Mouse (Mus musculus): ENCODE data around the gene Atp2b2. TPM values are rescaled to one million over a fixed set of nuclear protein-coding genes. Genes with fewer than 3 reads are reported as not detected.

Atp2b2 gene
- total and polyA plus RNA-seq, 2 experiments: 1.0 to 1.1 TPM

- TF ChIP-seq POLR2A (IDR thresholded peaks at IDR 0.05; ENCODE audit: extremely low read depth, insufficient read depth, low read length) (no peak), CTCF (IDR thresholded peaks at IDR 0.05; ENCODE audit: low read depth, low read length) (no peak)
- Histone ChIP-seq H3K4me1 (ENCODE audit: control insufficient read depth, insufficient read depth, low read length) (no peaks in the 10 kb centered on the region), H3K79me2 (ENCODE audit: control insufficient read depth, insufficient read depth, low read length) (no peaks in the 10 kb centered on the region), H3K4me3 (ENCODE audit: insufficient read depth, low read depth, low read length) (no peak overlapping the region), H3K27me3 (ENCODE audit: control insufficient read depth, insufficient read depth, low read length) (peaks cover 10% of the 10 kb centered on the region; the same call in 1 of the 2 replicates), H3K36me3 (ENCODE audit: control insufficient read depth, insufficient read depth, low read length) (no peaks in the 10 kb centered on the region), H3K27ac (replicated peaks; ENCODE audit: insufficient read depth, low read depth, low read length) (no peak overlapping the region), H3K9ac (ENCODE audit: low read depth, low read length) (no peak overlapping the region)
- WGBS: 6% methylated on average over 38 of the region's 39 CpGs
- peak; percentile 10 for DNase-seq (ENCODE audit: extremely low read depth, low read depth, low spot score)
Observed at GRCm38 (mm10) chr6:114041097-114041910, 1.1 kb downstream of the Atp2b2 start.

GRCm38 (mm10) chr6:114035704-114036103, 6.7 kb downstream of the Atp2b2 start:
- Histone ChIP-seq H3K9ac (ENCODE audit: low read depth, low read length) (no peak overlapping the region), H3K4me3 (ENCODE audit: insufficient read depth, low read depth, low read length) (no peak overlapping the region), H3K27me3 (ENCODE audit: control insufficient read depth, insufficient read depth, low read length) (no peaks in the 10 kb centered on the region), H3K79me2 (ENCODE audit: control insufficient read depth, insufficient read depth, low read length) (no peaks in the 10 kb centered on the region), H3K36me3 (ENCODE audit: control insufficient read depth, insufficient read depth, low read length) (no peaks in the 10 kb centered on the region), H3K27ac (replicated peaks; ENCODE audit: insufficient read depth, low read depth, low read length) (no peak overlapping the region), H3K4me1 (ENCODE audit: control insufficient read depth, insufficient read depth, low read length) (no peaks in the 10 kb centered on the region)
- 27% methylated on average over 3 of the region's 3 CpGs for WGBS
- no peak for DNase-seq (ENCODE audit: extremely low read depth, low read depth, low spot score)
- no peak for TF ChIP-seq CTCF (IDR thresholded peaks at IDR 0.05; ENCODE audit: low read depth, low read length)
- no peak for TF ChIP-seq POLR2A (IDR thresholded peaks at IDR 0.05; ENCODE audit: extremely low read depth, insufficient read depth, low read length)

- Histone ChIP-seq H3K9ac (ENCODE audit: low read depth, low read length) (no peak overlapping the region), H3K4me3 (ENCODE audit: insufficient read depth, low read depth, low read length) (no peak overlapping the region), H3K4me1 (ENCODE audit: control insufficient read depth, insufficient read depth, low read length) (no peaks in the 10 kb centered on the region), H3K36me3 (ENCODE audit: control insufficient read depth, insufficient read depth, low read length) (no peaks in the 10 kb centered on the region), H3K79me2 (ENCODE audit: control insufficient read depth, insufficient read depth, low read length) (no peaks in the 10 kb centered on the region), H3K27me3 (ENCODE audit: control insufficient read depth, insufficient read depth, low read length) (no peaks in the 10 kb centered on the region), H3K27ac (replicated peaks; ENCODE audit: insufficient read depth, low read depth, low read length) (no peak overlapping the region)
- DNase-seq (ENCODE audit: extremely low read depth, low read depth, low spot score): no peak
- TF ChIP-seq POLR2A (IDR thresholded peaks at IDR 0.05; ENCODE audit: extremely low read depth, insufficient read depth, low read length): no peak
- no peak for TF ChIP-seq CTCF (IDR thresholded peaks at IDR 0.05; ENCODE audit: low read depth, low read length)
- WGBS: 69% methylated on average over 8 of the region's 8 CpGs
Observed at GRCm38 (mm10) chr6:114032822-114033221, 9.6 kb downstream of the Atp2b2 start.

- H3K4me1 ChIP-seq (ENCODE audit: control insufficient read depth, insufficient read depth, low read length): no peaks in the 10 kb centered on the region
- H3K9ac ChIP-seq (ENCODE audit: low read depth, low read length): no peak overlapping the region
- no peaks in the 10 kb centered on the region for H3K36me3 ChIP-seq (ENCODE audit: control insufficient read depth, insufficient read depth, low read length)
- no peak overlapping the region for H3K27ac ChIP-seq (replicated peaks; ENCODE audit: insufficient read depth, low read depth, low read length)
- no peak for DNase-seq (ENCODE audit: extremely low read depth, low read depth, low spot score)
- no peaks in the 10 kb centered on the region for H3K79me2 ChIP-seq (ENCODE audit: control insufficient read depth, insufficient read depth, low read length)
- no peak for TF ChIP-seq CTCF (IDR thresholded peaks at IDR 0.05; ENCODE audit: low read depth, low read length)
- no peak for TF ChIP-seq POLR2A (IDR thresholded peaks at IDR 0.05; ENCODE audit: extremely low read depth, insufficient read depth, low read length)
- H3K27me3 ChIP-seq (ENCODE audit: control insufficient read depth, insufficient read depth, low read length): no peaks in the 10 kb centered on the region
- H3K4me3 ChIP-seq (ENCODE audit: insufficient read depth, low read depth, low read length): no peak overlapping the region
- 64% methylated on average over 2 of the region's 2 CpGs for WGBS
Observed at GRCm38 (mm10) chr6:114023794-114024193, 18.6 kb downstream of the Atp2b2 start.

GRCm38 (mm10) chr6:114022104-114022503, 20.3 kb downstream of the Atp2b2 start:
- no peak overlapping the region for H3K9ac ChIP-seq (ENCODE audit: low read depth, low read length)
- no peak for DNase-seq (ENCODE audit: extremely low read depth, low read depth, low spot score)
- TF ChIP-seq POLR2A (IDR thresholded peaks at IDR 0.05; ENCODE audit: extremely low read depth, insufficient read depth, low read length) (no peak), CTCF (IDR thresholded peaks at IDR 0.05; ENCODE audit: low read depth, low read length) (no peak)
- no peak overlapping the region for H3K4me3 ChIP-seq (ENCODE audit: insufficient read depth, low read depth, low read length)
- no peak overlapping the region for H3K27ac ChIP-seq (replicated peaks; ENCODE audit: insufficient read depth, low read depth, low read length)
- no peaks in the 10 kb centered on the region for H3K27me3 ChIP-seq (ENCODE audit: control insufficient read depth, insufficient read depth, low read length)
- WGBS: 86% methylated on average over 9 of the region's 9 CpGs
- no peaks in the 10 kb centered on the region for H3K79me2 ChIP-seq (ENCODE audit: control insufficient read depth, insufficient read depth, low read length)
- no peaks in the 10 kb centered on the region for H3K36me3 ChIP-seq (ENCODE audit: control insufficient read depth, insufficient read depth, low read length)
- H3K4me1 ChIP-seq (ENCODE audit: control insufficient read depth, insufficient read depth, low read length): no peaks in the 10 kb centered on the region

- peak; percentile 66 for DNase-seq (ENCODE audit: extremely low read depth, low read depth, low spot score)
- Histone ChIP-seq H3K79me2 (ENCODE audit: control insufficient read depth, insufficient read depth, low read length) (no peaks in the 10 kb centered on the region), H3K9ac (ENCODE audit: low read depth, low read length) (no peak overlapping the region), H3K4me3 (ENCODE audit: insufficient read depth, low read depth, low read length) (no peak overlapping the region), H3K27ac (replicated peaks; ENCODE audit: insufficient read depth, low read depth, low read length) (no peak overlapping the region), H3K27me3 (ENCODE audit: control insufficient read depth, insufficient read depth, low read length) (no peaks in the 10 kb centered on the region), H3K36me3 (ENCODE audit: control insufficient read depth, insufficient read depth, low read length) (no peaks in the 10 kb centered on the region), H3K4me1 (ENCODE audit: control insufficient read depth, insufficient read depth, low read length) (peaks cover 5% of the 10 kb centered on the region; the same call in 1 of the 2 replicates)
- no peak for TF ChIP-seq POLR2A (IDR thresholded peaks at IDR 0.05; ENCODE audit: extremely low read depth, insufficient read depth, low read length)
- no peak for TF ChIP-seq CTCF (IDR thresholded peaks at IDR 0.05; ENCODE audit: low read depth, low read length)
- 44% methylated on average over 5 of the region's 5 CpGs for WGBS
Observed at GRCm38 (mm10) chr6:114013801-114014200, 28.6 kb downstream of the Atp2b2 start.
